Mouse (Mus musculus): ENCODE measurements around the gene Cryba4.

DNA sequence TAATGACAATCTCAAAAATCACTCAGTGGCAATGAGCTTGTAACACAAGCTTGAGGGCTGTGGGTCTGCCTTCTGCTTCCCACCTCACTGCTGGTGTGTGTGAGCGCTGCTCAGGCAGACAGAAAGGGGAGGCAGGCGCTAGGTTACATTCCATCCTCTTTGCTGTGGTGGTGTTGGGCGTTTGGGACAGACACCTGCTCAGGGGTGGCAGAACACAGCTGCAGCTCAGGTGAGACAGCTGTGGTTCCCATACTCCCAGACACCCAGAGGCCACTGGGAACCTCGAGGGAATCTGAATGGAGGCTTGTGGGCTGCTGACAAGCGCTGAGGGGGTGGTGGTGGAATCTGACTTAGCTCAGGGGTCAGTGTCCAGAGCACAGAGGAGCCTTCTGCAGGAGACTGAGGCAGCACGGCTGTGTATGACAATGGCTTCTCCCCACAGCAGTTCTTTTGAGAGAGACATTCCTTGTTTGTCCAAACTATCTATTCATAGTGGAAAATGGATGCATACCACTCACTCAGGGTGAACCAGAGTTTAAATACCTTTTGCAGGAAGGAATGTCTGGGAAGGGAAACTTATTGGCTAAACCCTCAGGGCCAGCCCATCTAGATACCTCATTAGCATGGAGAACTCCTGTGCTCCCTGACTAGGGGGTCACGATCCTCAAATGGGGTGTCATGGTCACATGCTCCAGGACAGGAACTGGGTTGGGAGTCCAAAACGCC lies 7.3 kb downstream of the Cryba4 start:
- TF ChIP-seq POLR2A (IDR thresholded peaks at IDR 0.05; ENCODE audit: borderline replicate concordance, extremely low read depth, low read depth, low read length) (no peak), CTCF (IDR thresholded peaks at IDR 0.05; ENCODE audit: insufficient read depth, low read length) (no peak)

All from lung, adult 2 months (tissue).